Mouse (Mus musculus) midbrain, postnatal 0 days (tissue): ENCODE results near the gene Ptpro. TPM values are rescaled to one million over a fixed set of nuclear protein-coding genes. Genes with fewer than 3 reads are reported as not detected.
A peak's percentile ranks its signal among the peaks of the same experiment; 100 is the strongest.
"Not testable (repeated sequence)": the region's sequence is repeated elsewhere in the genome, so short reads cannot be mapped to it uniquely, and the experiment has no call there.

Experiments used
- ATAC-seq: fragments of 200-750 bp; cut with Nextera tagmentation; 2 replicates; pipeline ENCODE4 v1.8.0; 2017; ENCODE audit warnings: moderate number of reproducible peaks, mild to moderate bottlenecking, moderate TSS enrichment, moderate library complexity; ENCODE audit not compliant: low FRiP score
- DNase-seq: peaks from one replicate; pipeline ENCODE4 v3.0.0-alpha.2; 2015; ENCODE audit warnings: low spot score
- H3K27ac ChIP-seq: fragments of 300-500 bp; sonication (generic); 2 replicates; pipeline ENCODE4 v1.5.1; 2014; ENCODE audit warnings: low read depth, mild to moderate bottlenecking, low read length, mixed read lengths
- H3K27me3 ChIP-seq: fragments of 300-500 bp; sonication (generic); 2 replicates; pipeline ENCODE4 v1.6.1; 2014; ENCODE audit warnings: low read length, control low read depth, mixed read lengths; ENCODE audit not compliant: insufficient read depth
- H3K36me3 ChIP-seq: fragments of 300-500 bp; sonication (generic); 2 replicates; pipeline ENCODE4 v1.6.1; 2014; ENCODE audit warnings: low read length, control low read depth, mixed read lengths; ENCODE audit not compliant: insufficient read depth
- H3K4me1 ChIP-seq: fragments of 300-500 bp; sonication (generic); 2 replicates; pipeline ENCODE4 v1.6.1; 2014; ENCODE audit warnings: mild to moderate bottlenecking, control low read depth, antibody characterized with exemption, low read length, mixed read lengths; ENCODE audit not compliant: insufficient read depth
- H3K4me2 ChIP-seq: fragments of 300-500 bp; sonication (generic); 2 replicates; pipeline ENCODE4 v1.6.1; 2014; ENCODE audit warnings: low read depth, mild to moderate bottlenecking, low read length, mixed read lengths; ENCODE audit not compliant: poor library complexity, severe bottlenecking
- H3K4me3 ChIP-seq: fragments of 300-500 bp; sonication (generic); 2 replicates; pipeline ENCODE4 v1.5.1; 2014; ENCODE audit warnings: low read depth, mild to moderate bottlenecking, low read length, moderate library complexity
- H3K9ac ChIP-seq: fragments of 300-500 bp; sonication (generic); replicated peaks from 2 replicates; pipeline ENCODE4 v1.6.1; 2014; ENCODE audit warnings: mild to moderate bottlenecking, low read length, moderate library complexity, mixed read lengths; ENCODE audit not compliant: poor library complexity, severe bottlenecking
- H3K9me3 ChIP-seq: fragments of 300-500 bp; sonication (generic); 2 replicates; pipeline ENCODE4 v1.6.1; 2016; ENCODE audit warnings: low read length, control low read depth
- CTCF ChIP-seq: IDR thresholded peaks from 2 replicates; pipeline ENCODE4 v1.5.1; 2016; ENCODE audit warnings: antibody characterized with exemption, mild to moderate bottlenecking
- WGBS: fragments of 180-500 bp; shearing (Covaris S2); extraction: QIAGEN DNeasy Blood & Tissue Kit; methylation state at CpG from one replicate; pipeline ENCODE4 v1.1.7; 2014; 5-methylcytosine and 5-hydroxymethylcytosine counted together
- polyA plus RNA-seq: library from polyadenylated mRNA; unstranded; fragments of >200 nt; fragmentation: Nextera tagmentation; extraction: Ambion mirVana; gene quantifications from 2 replicates; pipeline ENCODE4 v1.2.1, GENCODE M21; 2015
- total RNA-seq: library from RNA; depleted of rRNA; stranded (reverse); fragments of >200 nt; gene quantifications from 2 replicates; pipeline ENCODE4 v1.2.3, GENCODE M21; 2014

Gene Ptpro
- total and polyA plus RNA-seq, 2 experiments from 2014 or later, result 58.7 to 122 TPM

DNA sequence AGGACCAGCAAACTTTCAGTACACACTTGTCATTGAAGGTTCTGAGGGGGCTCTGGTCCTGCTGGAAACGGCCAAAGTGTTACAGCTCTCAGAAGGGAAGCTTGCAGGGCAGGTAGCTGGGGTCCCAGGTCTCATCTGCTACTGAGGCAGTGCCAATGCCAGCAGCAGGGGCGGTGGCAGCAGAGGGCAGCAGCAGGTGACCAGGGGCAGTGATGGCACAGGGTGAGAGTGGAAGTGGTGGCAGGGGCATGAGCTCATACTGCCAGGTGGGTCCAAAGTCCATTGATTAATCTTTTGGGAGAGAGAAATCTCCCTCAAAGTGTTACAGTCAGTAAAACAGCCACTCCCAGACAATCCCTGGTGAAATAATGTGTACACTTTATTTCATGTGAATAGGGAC is 214.1 kb downstream of the Ptpro start:
- WGBS, result 89% methylated on average over 2 of the region's 2 CpGs

GRCm38 (mm10) chr6:137467696-137468095 is 215.6 kb downstream of the Ptpro start:
- Histone ChIP-seq H3K4me2 (no peak overlapping the region), H3K27ac (no peak overlapping the region), H3K9me3 (no peaks in the 10 kb centered on the region), H3K9ac (no peak overlapping the region), H3K4me3 (no peak overlapping the region), H3K27me3 (no peaks in the 10 kb centered on the region), H3K36me3 (peaks cover 3% of the 10 kb centered on the region; the same call in 1 of the 2 replicates), H3K4me1 (0 out of 2 replicates have a peak, but pooled peaks cover 3% of the 10 kb centered on the region)
- TF ChIP-seq CTCF, result no peak
- 83% methylated on average over 3 of the region's 3 CpGs for WGBS
- DNase-seq (no peak), ATAC-seq (no peak)

More for the DNA sequence above, 214.1 kb downstream of the Ptpro start:
- H3K27me3 ChIP-seq, result no peaks in the 10 kb centered on the region
- no peak overlapping the region for H3K27ac ChIP-seq
- no peak for TF ChIP-seq CTCF
- no peaks in the 10 kb centered on the region for H3K9me3 ChIP-seq
- 0 out of 2 replicates have a peak, but pooled peaks cover 1% of the 10 kb centered on the region for H3K4me1 ChIP-seq
- DNase-seq (no peak), ATAC-seq (no peak)
- peaks cover 15% of the 10 kb centered on the region for H3K36me3 ChIP-seq
- no peak overlapping the region for H3K4me2 ChIP-seq
- H3K9ac ChIP-seq, result no peak overlapping the region
- H3K4me3 ChIP-seq, result no peak overlapping the region

DNA sequence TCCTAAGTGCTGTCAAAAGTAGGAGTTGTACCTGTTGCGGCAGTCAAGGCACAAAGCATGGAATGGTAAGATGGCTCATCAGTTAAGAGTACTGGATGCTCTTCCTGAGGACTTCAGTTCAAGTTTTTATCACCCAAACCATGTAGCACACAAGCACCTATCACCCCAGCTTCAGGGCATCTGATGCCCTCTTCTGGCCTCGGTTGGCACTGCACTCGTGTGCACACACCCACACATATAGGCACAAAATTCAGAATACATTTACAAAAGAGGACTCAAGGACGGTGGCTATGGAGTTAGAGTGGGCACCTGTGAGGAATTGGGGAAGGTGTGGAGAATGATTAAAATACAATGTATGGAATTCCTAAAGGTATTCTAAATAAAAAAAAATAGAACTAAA is 217.4 kb downstream of the Ptpro start:
- Histone ChIP-seq H3K9me3 (no peaks in the 10 kb centered on the region), H3K4me3 (no peak overlapping the region), H3K9ac (no peak overlapping the region), H3K27me3 (no peaks in the 10 kb centered on the region), H3K4me1 (0 out of 2 replicates have a peak, but pooled peaks cover 3% of the 10 kb centered on the region), H3K4me2 (no peak overlapping the region), H3K36me3 (no peaks in the 10 kb centered on the region), H3K27ac (no peak overlapping the region)
- ATAC-seq (no peak), DNase-seq (no peak)
- peak; percentile 31; the same call in 1 of the 2 replicates for TF ChIP-seq CTCF
- WGBS, result 96% methylated on average over 4 of the region's 4 CpGs

DNA sequence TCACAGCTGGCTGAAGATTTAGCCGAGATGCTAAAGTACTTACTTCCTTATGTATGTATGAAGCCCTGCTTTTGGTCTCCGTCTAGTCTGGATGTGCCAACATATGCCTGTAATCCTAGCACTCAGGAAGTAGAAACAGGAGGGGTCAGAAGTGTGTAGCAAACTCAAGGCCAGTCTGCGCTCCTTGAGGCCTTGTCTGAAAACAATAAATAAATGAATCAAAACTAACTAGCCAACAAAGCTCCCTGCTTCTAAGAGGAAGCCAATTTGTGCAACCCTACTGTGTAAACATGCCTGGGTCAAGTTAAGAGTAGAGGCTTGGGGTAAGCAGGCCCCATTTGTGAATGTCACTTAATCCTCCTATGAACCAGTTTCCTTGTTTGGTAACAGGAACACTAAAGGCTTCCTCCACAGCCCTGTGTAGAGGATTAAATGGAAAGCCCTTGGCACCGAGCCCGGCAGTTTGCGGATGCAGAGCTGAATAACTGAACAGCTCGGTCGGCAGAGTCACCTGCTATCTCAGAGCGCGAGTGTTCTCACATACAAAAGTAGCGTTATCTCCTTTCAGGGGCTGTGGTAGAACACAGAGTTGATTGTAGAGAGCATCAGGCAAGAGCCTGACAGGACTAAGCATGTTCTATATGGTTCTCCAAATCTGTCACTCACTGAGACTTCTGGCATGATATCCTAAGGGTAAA is 218.9 kb downstream of the Ptpro start:
- Histone ChIP-seq H3K4me2 (no peak overlapping the region), H3K9me3 (no peaks in the 10 kb centered on the region), H3K4me3 (no peak overlapping the region), H3K27ac (peak overlapping the region; percentile 13), H3K9ac (no peak overlapping the region), H3K27me3 (no peaks in the 10 kb centered on the region), H3K36me3 (no peaks in the 10 kb centered on the region), H3K4me1 (0 out of 2 replicates have a peak, but pooled peaks cover 3% of the 10 kb centered on the region)
- 21% methylated on average over 11 of the region's 11 CpGs for WGBS
- peak; percentile 73 for ATAC-seq
- peak; percentile 90 for DNase-seq
- no peak for TF ChIP-seq CTCF

GRCm38 (mm10) chr6:137472129-137472528 is 220.0 kb downstream of the Ptpro start:
- Histone ChIP-seq H3K27me3 (no peaks in the 10 kb centered on the region), H3K4me2 (no peak overlapping the region), H3K4me1 (0 out of 2 replicates have a peak, but pooled peaks cover 3% of the 10 kb centered on the region), H3K9me3 (no peaks in the 10 kb centered on the region), H3K36me3 (peaks cover 4% of the 10 kb centered on the region; the same call in 1 of the 2 replicates), H3K9ac (no peak overlapping the region), H3K4me3 (no peak overlapping the region), H3K27ac (peak overlapping the region; percentile 21; the same call in 1 of the 2 replicates)
- no peak for TF ChIP-seq CTCF
- WGBS, result 38% methylated on average over 9 of the region's 9 CpGs
- ATAC-seq (peak; percentile 64), DNase-seq (peak; percentile 62)

- peaks cover 4% of the 10 kb centered on the region; the same call in 1 of the 2 replicates for H3K36me3 ChIP-seq
- no peaks in the 10 kb centered on the region for H3K9me3 ChIP-seq
- TF ChIP-seq CTCF, result no peak
- DNase-seq (no peak), ATAC-seq (no peak)
- no peak overlapping the region for H3K4me2 ChIP-seq
- H3K27me3 ChIP-seq, result no peaks in the 10 kb centered on the region
- H3K4me1 ChIP-seq, result 0 out of 2 replicates have a peak, but pooled peaks cover 3% of the 10 kb centered on the region
- no peak overlapping the region for H3K9ac ChIP-seq
- no peak overlapping the region for H3K4me3 ChIP-seq
- 89% methylated on average over 1 of the region's 1 CpGs for WGBS
- no peak overlapping the region for H3K27ac ChIP-seq
Observed at GRCm38 (mm10) chr6:137473433-137473832, 221.3 kb downstream of the Ptpro start.

GRCm38 (mm10) chr6:137475695-137476094 is 223.6 kb downstream of the Ptpro start:
- not testable (repeated sequence) for H3K27ac ChIP-seq, H3K4me1 ChIP-seq, H3K4me3 ChIP-seq, H3K4me2 ChIP-seq, H3K27me3 ChIP-seq, H3K9me3 ChIP-seq, H3K9ac ChIP-seq, H3K36me3 ChIP-seq, ATAC-seq, DNase-seq
- 95% methylated on average over 5 of the region's 5 CpGs for whole genome bisulfite sequencing
